Mouse (Mus musculus): ENCODE measurements around the gene Dbn1. TPM values are rescaled to one million over a fixed set of nuclear protein-coding genes. Genes with fewer than 3 reads are reported as not detected.

Dbn1 gene
- polyA plus RNA-seq, 1 experiment from 2014 or later, result 7.7 TPM

DNA sequence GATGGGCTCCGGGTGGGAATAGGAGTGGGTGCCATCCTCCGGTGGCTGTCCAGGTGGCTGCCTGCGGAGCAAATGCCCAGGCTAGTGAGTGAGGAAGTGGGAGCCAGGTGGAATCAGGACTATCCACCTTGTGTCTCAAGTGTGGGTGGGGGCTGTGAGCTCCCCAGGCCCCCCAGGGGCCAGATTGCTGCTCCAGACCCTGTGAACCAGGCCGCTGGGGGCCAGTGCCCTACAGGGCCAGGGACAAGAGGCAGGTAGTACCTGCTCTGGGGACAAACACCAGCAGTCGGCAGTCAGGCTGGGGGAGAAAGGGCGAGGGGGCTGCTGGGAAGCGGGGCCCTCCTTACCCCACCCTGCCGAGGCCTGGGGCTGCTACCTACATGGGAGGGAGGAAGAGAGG, 11.7 kb downstream of the Dbn1 start:
- WGBS (ENCODE audit: insufficient replicate concordance), result 77% methylated on average over 8 of the region's 8 CpGs
- peaks cover 44% of the 10 kb centered on the region for H3K27me3 ChIP-seq (ENCODE audit: control insufficient read depth, insufficient read depth, low read depth, low read length)

DNA sequence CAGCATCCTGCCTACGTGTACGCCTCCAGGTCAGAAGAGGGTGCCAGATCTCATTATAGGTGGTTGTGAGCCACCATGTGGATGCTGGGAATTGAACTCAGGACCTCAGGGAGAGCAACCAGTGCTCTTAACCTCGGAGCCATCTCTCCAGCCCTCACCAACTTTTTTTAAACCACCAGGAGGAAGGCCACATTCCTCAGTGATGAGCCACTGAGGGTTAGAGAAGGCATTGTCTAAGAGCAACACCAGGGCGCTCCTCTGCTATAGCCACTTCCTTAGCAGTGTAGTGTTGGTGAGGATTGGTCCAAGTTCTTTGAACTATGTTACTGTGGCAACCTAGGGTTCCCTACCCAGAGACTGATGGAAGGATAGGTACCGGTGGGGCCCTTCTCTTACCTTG, 12.2 kb downstream of the Dbn1 start:
- H3K4me1 ChIP-seq (ENCODE audit: control insufficient read depth, low read depth, low read length), result peaks cover 16% of the 10 kb centered on the region
- no peak for ATAC-seq (ENCODE audit: low read depth)
- peaks cover 49% of the 10 kb centered on the region for H3K27me3 ChIP-seq (ENCODE audit: control insufficient read depth, insufficient read depth, low read depth, low read length)
- H3K27ac ChIP-seq (ENCODE audit: low read length), result no peak overlapping the region
- H3K36me3 ChIP-seq (ENCODE audit: control insufficient read depth, insufficient read depth), result no peaks in the 10 kb centered on the region
- H3K9ac ChIP-seq (ENCODE audit: low read depth, low read length), result no peak overlapping the region
- H3K4me3 ChIP-seq (ENCODE audit: low read depth, low read length), result no peak overlapping the region
- H3K9me3 ChIP-seq (replicated peaks; ENCODE audit: control insufficient read depth, low read length), result no peaks in the 10 kb centered on the region
- WGBS (ENCODE audit: insufficient replicate concordance), result 74% methylated on average over 5 of the region's 5 CpGs
- H3K4me2 ChIP-seq (ENCODE audit: low read depth, low read length), result no peak overlapping the region

More for the DNA sequence above, 11.7 kb downstream of the Dbn1 start:
- H3K4me2 ChIP-seq (ENCODE audit: low read depth, low read length), result no peak overlapping the region
- H3K9ac ChIP-seq (ENCODE audit: low read depth, low read length), result no peak overlapping the region
- H3K9me3 ChIP-seq (replicated peaks; ENCODE audit: control insufficient read depth, low read length), result no peaks in the 10 kb centered on the region
- no peak for ATAC-seq (ENCODE audit: low read depth)
- H3K27ac ChIP-seq (ENCODE audit: low read length), result no peak overlapping the region
- H3K4me1 ChIP-seq (ENCODE audit: control insufficient read depth, low read depth, low read length), result peaks cover 13% of the 10 kb centered on the region
- no peak overlapping the region for H3K4me3 ChIP-seq (ENCODE audit: low read depth, low read length)
- no peaks in the 10 kb centered on the region for H3K36me3 ChIP-seq (ENCODE audit: control insufficient read depth, insufficient read depth)

GRCm38 (mm10) chr13:55474621-55475069, 13.3 kb downstream of the Dbn1 start:
- no peak for ATAC-seq (ENCODE audit: low read depth)
- no peak overlapping the region for H3K27ac ChIP-seq (ENCODE audit: low read length)
- H3K27me3 ChIP-seq (ENCODE audit: control insufficient read depth, insufficient read depth, low read depth, low read length), result peaks cover 59% of the 10 kb centered on the region

GRCm38 (mm10) chr13:55473961-55474360, 13.9 kb downstream of the Dbn1 start:
- Histone ChIP-seq H3K27me3 (ENCODE audit: control insufficient read depth, insufficient read depth, low read depth, low read length) (peaks cover 65% of the 10 kb centered on the region), H3K27ac (ENCODE audit: low read length) (no peak overlapping the region), H3K9me3 (replicated peaks; ENCODE audit: control insufficient read depth, low read length) (no peaks in the 10 kb centered on the region), H3K4me3 (ENCODE audit: low read depth, low read length) (no peak overlapping the region), H3K4me2 (ENCODE audit: low read depth, low read length) (no peak overlapping the region), H3K36me3 (ENCODE audit: control insufficient read depth, insufficient read depth) (no peaks in the 10 kb centered on the region), H3K9ac (ENCODE audit: low read depth, low read length) (no peak overlapping the region), H3K4me1 (ENCODE audit: control insufficient read depth, low read depth, low read length) (peaks cover 16% of the 10 kb centered on the region)
- 56% methylated on average over 11 of the region's 11 CpGs for WGBS (ENCODE audit: insufficient replicate concordance)
- no peak for ATAC-seq (ENCODE audit: low read depth)

More at GRCm38 (mm10) chr13:55474621-55475069, 13.3 kb downstream of the Dbn1 start:
- Histone ChIP-seq H3K4me2 (ENCODE audit: low read depth, low read length) (no peak overlapping the region), H3K9me3 (replicated peaks; ENCODE audit: control insufficient read depth, low read length) (no peaks in the 10 kb centered on the region), H3K36me3 (ENCODE audit: control insufficient read depth, insufficient read depth) (no peaks in the 10 kb centered on the region), H3K4me3 (ENCODE audit: low read depth, low read length) (no peak overlapping the region), H3K9ac (ENCODE audit: low read depth, low read length) (no peak overlapping the region), H3K4me1 (ENCODE audit: control insufficient read depth, low read depth, low read length) (peaks cover 16% of the 10 kb centered on the region)
- 50% methylated on average over 5 of the region's 5 CpGs for WGBS (ENCODE audit: insufficient replicate concordance)

DNA sequence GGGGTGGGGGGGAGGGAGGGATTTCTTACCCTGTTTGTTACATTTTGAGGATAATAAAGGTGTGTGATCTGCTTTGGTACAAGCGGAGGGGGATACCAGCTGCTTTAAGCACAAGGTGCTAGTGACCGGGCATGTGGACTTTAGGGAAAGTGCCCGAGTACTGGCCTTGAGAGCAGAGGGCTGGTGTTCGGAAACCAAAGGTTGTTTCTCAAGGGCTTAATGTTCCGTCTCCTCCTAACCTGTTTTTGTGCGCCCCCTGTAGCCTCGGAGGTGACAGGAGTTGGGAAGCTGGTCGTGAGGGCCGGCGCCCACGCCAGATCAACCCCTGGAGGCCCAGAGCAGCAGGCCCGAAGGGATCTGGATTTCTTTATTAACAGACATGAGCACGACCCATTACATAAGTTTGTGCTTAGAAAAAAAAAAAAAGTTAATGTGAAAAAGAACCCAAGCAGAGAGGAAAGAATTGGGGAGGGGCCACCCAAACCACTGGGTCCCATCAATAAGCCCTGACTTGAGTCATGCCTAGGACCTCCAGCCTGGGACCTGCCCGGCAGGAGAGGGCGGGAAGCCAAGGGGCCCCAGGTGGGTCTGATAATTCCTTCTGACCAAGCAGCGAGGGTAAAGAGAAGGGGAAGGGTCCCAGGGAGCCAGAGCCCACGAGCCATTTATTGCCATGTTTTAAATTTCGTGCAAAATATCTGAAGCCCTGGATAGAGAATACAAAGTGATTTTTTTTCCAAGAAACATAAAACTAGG, 14.7 kb downstream of the Dbn1 start:
- 17% methylated on average over 18 of the region's 18 CpGs for WGBS (ENCODE audit: insufficient replicate concordance)
- Histone ChIP-seq H3K9me3 (replicated peaks; ENCODE audit: control insufficient read depth, low read length) (no peaks in the 10 kb centered on the region), H3K36me3 (ENCODE audit: control insufficient read depth, insufficient read depth) (no peaks in the 10 kb centered on the region), H3K4me1 (ENCODE audit: control insufficient read depth, low read depth, low read length) (peaks cover 16% of the 10 kb centered on the region), H3K4me3 (ENCODE audit: low read depth, low read length) (peak overlapping the region; percentile 62), H3K27me3 (ENCODE audit: control insufficient read depth, insufficient read depth, low read depth, low read length) (peaks cover 68% of the 10 kb centered on the region), H3K9ac (ENCODE audit: low read depth, low read length) (peak overlapping the region; percentile 28; the same call in 1 of the 2 replicates), H3K4me2 (ENCODE audit: low read depth, low read length) (peak overlapping the region; percentile 85), H3K27ac (ENCODE audit: low read length) (no peak overlapping the region)
- ATAC-seq (ENCODE audit: low read depth), result no peak

DNA sequence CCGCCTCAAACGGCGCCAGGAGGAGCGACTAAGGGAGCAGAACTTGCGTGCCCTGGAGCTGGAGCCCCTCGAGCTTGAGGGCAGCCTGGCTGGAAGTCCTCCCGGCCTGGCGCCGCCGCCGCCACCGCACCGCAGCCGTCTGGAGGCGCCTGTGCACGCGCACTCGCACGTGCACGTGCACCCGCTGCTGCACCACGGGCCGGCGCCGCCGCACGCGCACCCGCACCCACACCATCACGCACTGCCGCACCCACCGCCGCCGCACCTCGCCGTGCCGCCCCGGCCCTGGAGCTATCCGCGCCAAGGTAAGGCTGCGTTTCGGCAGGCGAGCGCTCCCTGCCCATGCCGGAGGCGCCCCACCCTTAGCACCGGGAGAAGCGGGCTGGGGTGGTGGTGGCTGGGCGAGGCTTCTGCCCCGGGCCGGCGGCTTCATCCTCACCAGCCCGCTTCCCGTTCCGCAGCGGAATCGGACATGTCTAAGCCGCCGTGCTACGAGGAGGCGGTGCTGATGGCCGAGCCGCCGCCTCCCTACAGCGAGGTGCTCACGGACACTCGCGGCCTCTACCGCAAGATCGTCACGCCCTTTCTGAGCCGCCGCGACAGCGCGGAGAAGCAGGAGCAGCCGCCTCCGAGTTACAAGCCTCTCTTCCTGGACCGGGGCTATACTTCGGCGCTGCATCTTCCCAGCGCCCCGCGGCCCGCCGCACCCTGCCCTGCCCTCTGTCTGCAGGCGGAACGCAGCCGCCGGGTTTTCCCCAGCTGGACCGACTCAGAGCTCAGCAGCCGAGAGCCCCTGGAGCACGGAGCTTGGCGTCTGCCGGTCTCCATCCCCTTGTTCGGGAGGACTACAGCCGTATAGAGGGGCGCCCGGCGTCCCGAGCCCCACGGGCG, 15.5 kb downstream of the Dbn1 start:
- no peak overlapping the region for H3K27ac ChIP-seq (ENCODE audit: low read length)
- H3K4me3 ChIP-seq (ENCODE audit: low read depth, low read length), result peak overlapping the region; percentile 62
- H3K9me3 ChIP-seq (replicated peaks; ENCODE audit: control insufficient read depth, low read length), result no peaks in the 10 kb centered on the region
- peaks cover 16% of the 10 kb centered on the region for H3K4me1 ChIP-seq (ENCODE audit: control insufficient read depth, low read depth, low read length)
- H3K36me3 ChIP-seq (ENCODE audit: control insufficient read depth, insufficient read depth), result no peaks in the 10 kb centered on the region
- 0 out of 2 replicates have a peak, but pooled peaks have one; percentile 24 for ATAC-seq (ENCODE audit: low read depth)
- peak overlapping the region; percentile 85 for H3K4me2 ChIP-seq (ENCODE audit: low read depth, low read length)
- under 1% methylated on average over 100 of the region's 103 CpGs for WGBS (ENCODE audit: insufficient replicate concordance)
- H3K27me3 ChIP-seq (ENCODE audit: control insufficient read depth, insufficient read depth, low read depth, low read length), result peaks cover 71% of the 10 kb centered on the region
- peak overlapping the region; percentile 28 for H3K9ac ChIP-seq (ENCODE audit: low read depth, low read length)

DNA sequence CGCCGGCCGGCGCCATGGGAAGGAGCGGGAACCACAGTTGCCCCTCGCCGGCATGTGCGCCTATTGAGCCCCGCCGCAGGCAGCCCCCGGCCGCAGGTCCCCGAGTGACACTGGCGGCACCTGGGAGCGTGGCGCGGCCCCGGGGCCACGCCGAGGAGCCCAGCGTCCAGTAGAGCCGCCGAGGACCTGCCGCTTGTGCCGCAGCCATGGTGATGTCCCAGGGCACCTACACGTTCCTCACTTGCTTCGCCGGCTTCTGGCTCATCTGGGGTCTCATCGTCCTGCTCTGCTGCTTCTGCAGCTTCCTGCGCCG, 16.1 kb downstream of the Dbn1 start:
- Histone ChIP-seq H3K9ac (ENCODE audit: low read depth, low read length) (peak overlapping the region; percentile 38), H3K4me2 (ENCODE audit: low read depth, low read length) (peak overlapping the region; percentile 85), H3K9me3 (replicated peaks; ENCODE audit: control insufficient read depth, low read length) (no peaks in the 10 kb centered on the region), H3K36me3 (ENCODE audit: control insufficient read depth, insufficient read depth) (no peaks in the 10 kb centered on the region), H3K27me3 (ENCODE audit: control insufficient read depth, insufficient read depth, low read depth, low read length) (peaks cover 71% of the 10 kb centered on the region), H3K4me3 (ENCODE audit: low read depth, low read length) (peak overlapping the region; percentile 62), H3K4me1 (ENCODE audit: control insufficient read depth, low read depth, low read length) (peaks cover 16% of the 10 kb centered on the region), H3K27ac (ENCODE audit: low read length) (no peak overlapping the region)
- ATAC-seq (ENCODE audit: low read depth), result no peak
- WGBS (ENCODE audit: insufficient replicate concordance), result 0% methylated on average over 30 of the region's 31 CpGs

GRCm38 (mm10) chr13:55471156-55471818, 16.6 kb downstream of the Dbn1 start:
- Histone ChIP-seq H3K9ac (ENCODE audit: low read depth, low read length) (peak overlapping the region; percentile 38; the same call in 1 of the 2 replicates), H3K36me3 (ENCODE audit: control insufficient read depth, insufficient read depth) (no peaks in the 10 kb centered on the region), H3K27ac (ENCODE audit: low read length) (no peak overlapping the region), H3K4me2 (ENCODE audit: low read depth, low read length) (peak overlapping the region; percentile 85), H3K4me1 (ENCODE audit: control insufficient read depth, low read depth, low read length) (peaks cover 16% of the 10 kb centered on the region), H3K27me3 (ENCODE audit: control insufficient read depth, insufficient read depth, low read depth, low read length) (peaks cover 72% of the 10 kb centered on the region), H3K4me3 (ENCODE audit: low read depth, low read length) (peak overlapping the region; percentile 62), H3K9me3 (replicated peaks; ENCODE audit: control insufficient read depth, low read length) (no peaks in the 10 kb centered on the region)
- peak; percentile 59 for ATAC-seq (ENCODE audit: low read depth)
- WGBS (ENCODE audit: insufficient replicate concordance), result 1% methylated on average over 54 of the region's 54 CpGs
